Mouse (Mus musculus) forebrain, embryonic 13.5 days (tissue): Measurements from ENCODE around the gene Srcin1. TPM values are rescaled to one million over a fixed set of nuclear protein-coding genes. Genes with fewer than 3 reads are reported as not detected.

ENCODE experiments used
- ATAC-seq: fragments of 200-750 bp; cut with Nextera tagmentation; 2 replicates; pipeline ENCODE4 v1.8.0; 2017
- H3K27ac ChIP-seq: fragments of 300-500 bp; sonication (generic); 2 replicates; pipeline ENCODE4 v1.5.1; 2015; ENCODE audit warnings: inconsistent platforms, mild to moderate bottlenecking, moderate library complexity
- H3K27me3 ChIP-seq: fragments of 300-500 bp; sonication (generic); 2 replicates; pipeline ENCODE4 v1.6.1; 2015; ENCODE audit warnings: mild to moderate bottlenecking, inconsistent platforms
- H3K36me3 ChIP-seq: fragments of 300-500 bp; sonication (generic); 2 replicates; pipeline ENCODE4 v1.6.1; 2015; ENCODE audit warnings: mild to moderate bottlenecking, inconsistent platforms; ENCODE audit not compliant: poor library complexity, severe bottlenecking
- H3K4me1 ChIP-seq: fragments of 300-500 bp; sonication (generic); 2 replicates; pipeline ENCODE4 v1.6.1; 2015; ENCODE audit warnings: inconsistent platforms
- H3K4me2 ChIP-seq: fragments of 300-500 bp; sonication (generic); 2 replicates; pipeline ENCODE4 v1.6.1; 2015; ENCODE audit warnings: inconsistent platforms, mild to moderate bottlenecking, moderate library complexity
- H3K4me3 ChIP-seq: fragments of 300-500 bp; sonication (generic); 2 replicates; pipeline ENCODE4 v1.5.1; 2015; ENCODE audit warnings: mild to moderate bottlenecking, inconsistent platforms
- H3K9ac ChIP-seq: fragments of 300-500 bp; sonication (generic); 2 replicates; pipeline ENCODE4 v1.6.1; 2015; ENCODE audit warnings: mild to moderate bottlenecking, inconsistent platforms
- H3K9me3 ChIP-seq: fragments of 300-500 bp; sonication (generic); replicated peaks from 2 replicates; pipeline ENCODE4 v1.6.1; 2016; ENCODE audit warnings: inconsistent platforms
- WGBS: fragments of 180-500 bp; shearing (Covaris S2); methylation state at CpG from one replicate; pipeline ENCODE4 v1.1.7; 2015; 5-methylcytosine and 5-hydroxymethylcytosine counted together
- polyA plus RNA-seq: library from polyadenylated mRNA; unstranded; fragments of >200 nt; fragmentation: Nextera tagmentation; extraction: Ambion mirVana; gene quantifications from 2 replicates; pipeline ENCODE4 v1.2.1, GENCODE M21; 2015

Srcin1 gene
- polyA plus RNA-seq, 1 experiment from 2014 or later, result 5.6 TPM

DNA sequence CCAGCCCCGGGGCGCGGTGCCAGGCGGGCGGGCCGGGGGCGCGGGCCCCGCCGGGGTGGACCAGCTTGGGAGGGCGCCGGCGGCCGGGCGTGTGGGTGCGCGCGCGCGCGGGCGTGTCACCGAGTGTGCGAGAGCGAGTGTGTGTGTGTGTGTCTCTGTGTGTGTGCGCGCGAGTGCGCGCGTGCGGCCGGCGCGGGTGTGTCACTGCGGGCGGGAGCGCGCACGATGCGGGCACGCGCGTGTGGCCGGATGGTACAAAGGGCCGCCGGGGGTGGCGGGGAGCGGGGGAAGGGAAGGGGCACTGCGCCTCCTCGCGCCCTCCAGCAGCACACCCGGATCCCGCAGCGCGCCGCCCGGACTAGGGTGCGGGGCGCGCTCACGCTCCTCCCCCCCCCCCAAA lies 911 bp downstream of the Srcin1 start:
- no peaks in the 10 kb centered on the region for H3K27me3 ChIP-seq
- peak overlapping the region; percentile 79 for H3K4me2 ChIP-seq
- no peaks in the 10 kb centered on the region for H3K9me3 ChIP-seq
- H3K4me1 ChIP-seq, result peaks cover 76% of the 10 kb centered on the region
- 0% methylated on average over 19 of the region's 62 CpGs for WGBS
- peak; percentile 50 for ATAC-seq
- H3K4me3 ChIP-seq, result peak overlapping the region; percentile 68
- H3K9ac ChIP-seq, result peak overlapping the region; percentile 90
- no peaks in the 10 kb centered on the region for H3K36me3 ChIP-seq
- peak overlapping the region; percentile 97 for H3K27ac ChIP-seq

DNA sequence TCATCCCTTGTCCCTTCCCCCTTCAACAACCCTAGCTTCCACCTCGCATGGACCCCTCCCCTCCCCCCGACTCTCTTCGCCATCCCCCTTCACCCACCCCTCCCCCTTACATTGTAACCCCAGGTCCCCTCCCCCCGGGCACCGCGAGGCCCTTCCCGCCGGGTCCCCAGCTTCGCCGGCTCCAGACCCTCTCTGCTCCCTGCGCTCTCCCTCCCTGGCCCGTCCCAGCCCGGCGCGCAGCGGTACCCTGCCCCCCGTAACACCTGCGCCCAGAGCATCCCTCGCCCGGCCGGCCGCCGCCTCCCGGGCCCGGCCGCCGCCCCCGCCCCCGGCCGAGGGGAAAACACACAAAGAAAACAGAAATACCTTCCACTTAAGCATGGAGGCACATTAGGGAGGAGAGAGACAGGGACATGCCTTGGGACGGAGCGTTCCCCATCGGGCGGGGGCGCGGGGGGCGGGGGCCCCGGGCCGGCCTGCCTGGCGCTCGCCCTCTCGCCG lies 1.4 kb downstream of the Srcin1 start:
- Histone ChIP-seq H3K4me1 (peaks cover 78% of the 10 kb centered on the region), H3K9ac (peak overlapping the region; percentile 90), H3K9me3 (no peaks in the 10 kb centered on the region), H3K4me3 (peak overlapping the region; percentile 68), H3K36me3 (no peaks in the 10 kb centered on the region), H3K27ac (peak overlapping the region; percentile 97), H3K4me2 (peak overlapping the region; percentile 79), H3K27me3 (no peaks in the 10 kb centered on the region)
- under 1% methylated on average over 43 of the region's 43 CpGs for WGBS
- ATAC-seq, result peak; percentile 23

DNA sequence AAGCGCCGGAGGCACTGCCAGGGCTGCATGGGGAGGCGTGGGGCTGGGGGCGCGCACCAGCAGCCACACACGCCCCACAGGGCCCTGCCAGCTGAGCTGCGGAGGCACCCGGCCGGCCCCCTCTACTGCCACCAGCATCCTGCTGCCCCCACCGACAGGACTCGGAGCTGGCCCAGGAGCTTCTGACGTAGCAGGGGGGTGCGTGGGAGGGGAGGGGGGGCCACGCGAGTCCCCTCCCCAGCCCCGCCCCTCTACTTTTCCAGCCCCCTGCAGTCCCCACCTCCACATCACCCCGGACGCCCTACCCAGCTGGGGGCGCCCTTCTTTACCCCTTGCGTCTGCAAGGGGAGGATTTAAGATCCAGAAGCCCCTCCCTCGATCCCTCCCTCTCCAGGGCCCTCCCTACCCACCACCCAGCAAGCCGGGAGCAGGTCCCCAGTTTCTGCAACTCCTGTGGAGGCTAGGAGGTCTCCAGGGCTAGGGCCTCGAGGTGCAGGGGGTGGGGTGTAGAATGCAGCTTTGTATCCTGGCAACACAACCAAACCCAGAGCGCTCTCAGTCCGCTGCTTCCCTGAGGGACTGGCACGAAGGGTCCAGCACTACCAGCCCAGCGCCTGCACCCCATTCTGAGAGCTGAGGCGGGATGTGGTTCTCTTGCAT lies 2.0 kb downstream of the Srcin1 start:
- Histone ChIP-seq H3K4me3 (peak overlapping the region; percentile 68), H3K36me3 (no peaks in the 10 kb centered on the region), H3K4me2 (peak overlapping the region; percentile 79), H3K9ac (peak overlapping the region; percentile 90), H3K27me3 (no peaks in the 10 kb centered on the region), H3K4me1 (peaks cover 78% of the 10 kb centered on the region), H3K27ac (peak overlapping the region; percentile 97), H3K9me3 (no peaks in the 10 kb centered on the region)
- under 1% methylated on average over 25 of the region's 28 CpGs for WGBS
- ATAC-seq, result peak; percentile 36

DNA sequence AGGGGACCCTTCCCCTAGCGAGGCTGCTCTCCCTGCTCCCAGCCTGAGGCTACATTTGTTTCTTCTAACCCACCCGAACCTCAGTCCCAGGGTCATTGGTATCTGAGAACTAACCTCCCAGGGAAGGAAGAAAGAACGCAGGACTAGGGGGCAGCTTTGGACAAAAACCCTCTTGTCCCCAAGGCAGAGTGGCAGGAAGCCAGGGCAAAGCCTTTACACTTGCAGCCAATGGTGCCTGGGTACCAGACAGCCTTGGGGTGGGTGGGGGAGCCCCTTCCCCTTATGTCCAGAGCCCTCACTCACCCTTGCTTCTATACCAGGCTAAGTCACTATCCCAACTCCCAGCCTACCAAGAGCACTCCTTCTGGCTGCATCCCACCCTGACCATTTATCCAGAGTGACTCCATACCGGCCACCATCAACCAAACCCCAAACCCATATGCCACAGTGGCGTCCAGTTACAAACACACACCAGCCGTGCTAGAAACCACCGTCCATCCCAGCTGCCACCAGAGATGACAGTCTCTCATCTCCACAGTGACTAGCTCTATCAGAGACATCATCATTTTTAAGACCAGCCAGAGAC lies 3.0 kb downstream of the Srcin1 start:
- peak overlapping the region; percentile 68 for H3K4me3 ChIP-seq
- H3K27me3 ChIP-seq, result no peaks in the 10 kb centered on the region
- no peaks in the 10 kb centered on the region for H3K36me3 ChIP-seq
- no peak for ATAC-seq
- 22% methylated on average over 7 of the region's 7 CpGs for WGBS
- peak overlapping the region; percentile 90 for H3K9ac ChIP-seq
- H3K9me3 ChIP-seq, result no peaks in the 10 kb centered on the region
- peak overlapping the region; percentile 97 for H3K27ac ChIP-seq
- H3K4me1 ChIP-seq, result peaks cover 78% of the 10 kb centered on the region
- peak overlapping the region; percentile 79 for H3K4me2 ChIP-seq

DNA sequence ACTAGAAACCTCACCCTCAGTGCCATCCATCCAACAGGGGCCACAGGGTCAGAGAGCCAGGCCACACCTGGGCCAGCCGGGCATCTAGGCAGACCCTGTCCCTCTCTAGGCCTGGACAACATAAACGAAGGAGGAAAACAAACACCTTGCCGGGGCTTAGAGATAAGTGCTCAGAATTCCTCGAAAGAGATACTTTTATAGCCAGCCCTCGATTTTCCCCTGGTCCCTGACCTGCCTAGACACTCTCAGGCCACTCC lies 4.0 kb downstream of the Srcin1 start:
- Histone ChIP-seq H3K9ac (peak overlapping the region; percentile 90), H3K36me3 (no peaks in the 10 kb centered on the region), H3K27ac (peak overlapping the region; percentile 97), H3K9me3 (no peaks in the 10 kb centered on the region), H3K4me3 (peak overlapping the region; percentile 68), H3K4me1 (peaks cover 88% of the 10 kb centered on the region), H3K4me2 (peak overlapping the region; percentile 79), H3K27me3 (no peaks in the 10 kb centered on the region)
- WGBS, result 29% methylated on average over 5 of the region's 5 CpGs
- no peak for ATAC-seq

DNA sequence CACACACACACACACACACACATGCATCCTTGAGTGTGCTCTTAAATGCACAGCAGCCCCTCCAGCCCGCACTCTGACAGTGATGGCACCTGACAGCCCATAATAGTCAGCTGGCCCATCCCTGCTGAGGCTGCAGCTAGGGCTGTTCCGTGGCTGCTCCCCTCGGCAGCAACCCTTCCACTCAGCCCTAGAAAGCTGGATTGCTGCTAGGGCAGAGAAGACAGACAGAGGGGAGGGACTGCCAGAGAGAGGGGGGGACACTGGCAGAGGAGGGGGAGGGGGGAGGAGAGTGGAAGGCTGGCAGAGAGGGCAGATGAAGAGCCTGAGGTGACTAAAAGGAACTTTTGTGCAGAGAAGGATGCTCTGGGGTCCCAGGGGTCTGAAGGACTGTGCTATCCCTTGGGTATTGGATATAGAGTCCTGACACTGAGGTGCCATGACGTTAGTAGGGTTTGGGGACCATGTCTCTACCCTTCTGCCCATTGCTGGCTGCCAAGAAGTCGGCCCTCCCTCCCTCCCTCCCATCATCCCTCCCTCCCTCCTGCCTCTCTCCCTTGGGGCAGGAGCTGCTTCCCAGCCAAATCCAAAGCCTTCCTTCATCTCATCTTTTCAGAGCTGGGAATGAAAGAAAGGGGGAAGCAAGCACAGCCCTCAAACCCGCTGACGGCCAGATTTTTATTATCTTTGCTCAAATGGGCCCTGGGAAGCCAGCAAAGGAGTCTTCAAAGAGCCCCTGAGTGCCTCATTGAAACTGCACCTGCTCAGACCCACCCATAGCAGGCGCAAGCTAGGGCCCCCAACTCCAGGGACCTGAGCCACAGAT lies 4.5 kb downstream of the Srcin1 start:
- 4% methylated on average over 8 of the region's 8 CpGs for WGBS
- Histone ChIP-seq H3K9me3 (no peaks in the 10 kb centered on the region), H3K9ac (peak overlapping the region; percentile 90), H3K4me2 (peak overlapping the region; percentile 79), H3K27me3 (no peaks in the 10 kb centered on the region), H3K4me3 (peak overlapping the region; percentile 68), H3K4me1 (peaks cover 89% of the 10 kb centered on the region), H3K36me3 (no peaks in the 10 kb centered on the region), H3K27ac (peak overlapping the region; percentile 97)
- ATAC-seq, result peak; percentile 16

DNA sequence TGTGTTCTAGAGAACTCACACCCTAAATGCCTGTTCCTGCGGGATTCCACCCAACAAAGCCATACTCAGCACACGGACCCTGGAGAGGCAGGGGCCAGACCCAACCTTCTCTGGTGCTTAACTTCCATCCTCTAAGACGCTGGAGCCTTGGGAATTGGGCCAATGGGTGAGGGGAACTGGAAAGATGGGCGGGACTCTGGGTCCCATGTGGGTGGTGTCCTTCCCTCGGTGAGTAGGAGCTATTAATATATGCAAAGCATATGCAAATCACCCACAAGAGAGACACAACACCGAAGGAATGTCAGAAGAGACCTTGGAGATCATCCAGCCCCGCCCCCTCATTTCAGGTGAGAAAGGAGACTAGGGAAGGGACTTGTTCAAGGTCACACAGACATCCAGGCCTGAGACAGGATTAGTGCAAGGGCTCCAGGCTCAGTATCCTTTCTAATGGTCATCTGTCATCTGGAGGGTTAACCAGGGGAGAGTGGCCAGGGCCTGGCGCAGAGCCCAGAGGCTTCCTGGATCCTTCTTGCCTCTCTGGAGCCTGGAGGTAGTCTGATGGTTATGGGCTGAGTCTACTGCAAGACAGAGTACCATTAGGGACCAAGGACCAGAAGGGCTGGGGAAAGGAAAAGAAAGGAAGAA lies 5.4 kb downstream of the Srcin1 start:
- H3K9me3 ChIP-seq, result no peaks in the 10 kb centered on the region
- no peaks in the 10 kb centered on the region for H3K36me3 ChIP-seq
- 10% methylated on average over 8 of the region's 8 CpGs for WGBS
- peak overlapping the region; percentile 97 for H3K27ac ChIP-seq
- ATAC-seq, result no peak; the same call in 1 of the 2 replicates
- H3K4me3 ChIP-seq, result no peak overlapping the region
- H3K4me1 ChIP-seq, result peaks cover 89% of the 10 kb centered on the region
- peaks cover 2% of the 10 kb centered on the region; the same call in 1 of the 2 replicates for H3K27me3 ChIP-seq
- peak overlapping the region; percentile 79 for H3K4me2 ChIP-seq
- peak overlapping the region; percentile 51; the same call in 1 of the 2 replicates for H3K9ac ChIP-seq

DNA sequence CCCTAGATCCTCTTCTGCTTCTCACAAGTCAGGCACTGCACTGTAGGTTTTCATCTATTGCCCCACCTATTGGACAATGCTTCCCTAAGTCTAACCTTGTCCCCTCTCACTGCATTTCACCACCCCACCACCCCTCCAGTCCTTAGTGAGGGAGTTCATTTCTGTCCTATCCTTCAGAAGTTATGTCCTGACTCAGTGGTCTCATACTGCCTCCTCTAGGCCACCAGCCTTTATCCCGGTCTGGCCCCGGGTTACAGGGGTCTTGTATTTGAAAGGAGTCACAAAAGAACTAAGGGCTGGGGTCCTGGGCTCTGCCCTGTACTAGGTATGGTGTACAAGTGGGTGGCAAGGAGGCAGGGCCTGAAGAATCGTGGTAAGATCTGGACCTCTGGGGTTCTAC lies 6.2 kb downstream of the Srcin1 start:
- WGBS, result 31% methylated on average over 3 of the region's 3 CpGs
- Histone ChIP-seq H3K4me3 (0 out of 2 replicates have a peak overlapping the region, but pooled peaks have one; percentile 10), H3K27ac (peak overlapping the region; percentile 97), H3K4me1 (peaks cover 95% of the 10 kb centered on the region), H3K9me3 (no peaks in the 10 kb centered on the region), H3K27me3 (peaks cover 2% of the 10 kb centered on the region; the same call in 1 of the 2 replicates), H3K4me2 (peak overlapping the region; percentile 79), H3K36me3 (no peaks in the 10 kb centered on the region), H3K9ac (peak overlapping the region; percentile 53)
- ATAC-seq, result no peak

DNA sequence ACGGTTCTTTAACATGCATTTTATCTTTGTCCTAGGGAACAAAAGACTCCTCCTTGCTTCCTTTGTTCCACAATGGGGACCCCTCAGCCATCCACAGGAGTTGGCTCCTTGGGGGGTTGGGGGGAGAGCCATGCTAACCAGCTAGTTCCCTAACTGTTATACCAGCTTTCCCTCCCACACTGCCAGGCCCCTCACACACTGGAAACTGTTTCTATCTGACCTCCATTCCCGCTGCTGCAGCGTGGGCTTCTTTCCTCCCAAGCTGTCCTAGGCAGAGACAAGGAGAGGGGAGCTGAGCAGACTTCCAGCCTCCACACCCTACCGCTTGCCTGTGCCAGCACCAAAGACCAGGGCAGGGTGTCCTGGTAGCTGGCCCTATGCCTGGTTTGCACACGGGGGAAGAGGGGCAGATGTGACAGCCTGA lies 6.7 kb downstream of the Srcin1 start:
- Histone ChIP-seq H3K4me3 (0 out of 2 replicates have a peak overlapping the region, but pooled peaks have one; percentile 10), H3K4me2 (peak overlapping the region; percentile 79), H3K9ac (peak overlapping the region; percentile 53), H3K27me3 (peaks cover 2% of the 10 kb centered on the region; the same call in 1 of the 2 replicates), H3K4me1 (peaks cover 100% of the 10 kb centered on the region), H3K36me3 (no peaks in the 10 kb centered on the region), H3K27ac (peak overlapping the region; percentile 97), H3K9me3 (no peaks in the 10 kb centered on the region)
- no peak for ATAC-seq
- WGBS, result 18% methylated on average over 5 of the region's 5 CpGs

DNA sequence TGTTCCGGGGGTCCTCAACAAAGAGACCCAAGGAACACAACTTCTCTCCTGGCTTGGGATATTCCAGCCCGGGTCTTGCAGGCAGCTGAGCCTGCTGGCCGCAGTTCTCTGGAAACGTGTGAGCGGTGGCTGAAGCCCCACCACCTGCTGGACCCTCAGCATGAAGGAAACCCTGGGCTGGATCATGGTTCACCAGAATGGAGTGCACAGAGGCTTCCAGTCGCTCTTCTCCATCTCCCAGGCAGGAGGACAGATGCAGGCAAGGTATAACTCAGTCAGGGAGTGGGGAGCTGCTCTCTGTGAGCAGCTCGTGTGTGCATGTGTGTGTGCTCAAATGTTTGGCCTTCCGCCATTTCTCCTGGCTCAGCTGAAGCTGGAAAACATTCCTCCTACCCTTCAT lies 7.3 kb downstream of the Srcin1 start:
- H3K4me3 ChIP-seq, result 0 out of 2 replicates have a peak overlapping the region, but pooled peaks have one; percentile 7

DNA sequence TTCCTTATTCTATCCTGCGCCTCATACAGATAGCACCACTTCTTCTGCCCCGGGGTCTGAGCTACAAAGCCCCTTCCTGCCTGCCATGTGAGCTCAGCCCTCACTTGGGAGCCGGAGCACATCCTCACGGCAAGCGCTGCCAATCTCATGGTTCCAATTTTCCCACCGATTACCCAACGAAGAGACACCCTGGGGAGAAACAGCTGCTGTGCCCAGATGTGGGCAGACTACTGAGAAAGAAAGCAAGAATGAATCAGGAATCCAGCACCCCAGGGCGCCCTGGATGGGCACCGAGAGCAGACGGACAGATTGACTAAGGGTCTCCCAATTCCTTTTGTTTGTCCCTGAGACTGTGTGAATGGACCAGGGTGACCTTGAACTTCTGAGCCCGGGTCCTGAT lies 8.5 kb downstream of the Srcin1 start:
- H3K36me3 ChIP-seq, result no peaks in the 10 kb centered on the region
- no peak overlapping the region for H3K4me3 ChIP-seq
- no peaks in the 10 kb centered on the region for H3K9me3 ChIP-seq
- peak overlapping the region; percentile 32 for H3K4me2 ChIP-seq
- peaks cover 99% of the 10 kb centered on the region for H3K4me1 ChIP-seq
- 0 out of 2 replicates have a peak overlapping the region, but pooled peaks have one; percentile 48 for H3K9ac ChIP-seq
- peaks cover 2% of the 10 kb centered on the region; the same call in 1 of the 2 replicates for H3K27me3 ChIP-seq
- WGBS, result 15% methylated on average over 11 of the region's 11 CpGs
- peak overlapping the region; percentile 44; the same call in 1 of the 2 replicates for H3K27ac ChIP-seq
- no peak for ATAC-seq

More for the DNA sequence above, 7.3 kb downstream of the Srcin1 start:
- Histone ChIP-seq H3K27me3 (peaks cover 2% of the 10 kb centered on the region; the same call in 1 of the 2 replicates), H3K9ac (0 out of 2 replicates have a peak overlapping the region, but pooled peaks have one; percentile 53), H3K27ac (peak overlapping the region; percentile 97), H3K4me1 (peaks cover 100% of the 10 kb centered on the region), H3K4me2 (peak overlapping the region; percentile 79), H3K36me3 (no peaks in the 10 kb centered on the region), H3K9me3 (no peaks in the 10 kb centered on the region)
- WGBS, result 6% methylated on average over 8 of the region's 8 CpGs
- peak; percentile 52 for ATAC-seq
